Mouse (Mus musculus): ENCODE data around the gene 4930402H24Rik. TPM values are rescaled to one million over a fixed set of nuclear protein-coding genes. Genes with fewer than 3 reads are reported as not detected.

Gene 4930402H24Rik
- polyA plus RNA-seq, 1 experiment = 10.0 TPM

DNA sequence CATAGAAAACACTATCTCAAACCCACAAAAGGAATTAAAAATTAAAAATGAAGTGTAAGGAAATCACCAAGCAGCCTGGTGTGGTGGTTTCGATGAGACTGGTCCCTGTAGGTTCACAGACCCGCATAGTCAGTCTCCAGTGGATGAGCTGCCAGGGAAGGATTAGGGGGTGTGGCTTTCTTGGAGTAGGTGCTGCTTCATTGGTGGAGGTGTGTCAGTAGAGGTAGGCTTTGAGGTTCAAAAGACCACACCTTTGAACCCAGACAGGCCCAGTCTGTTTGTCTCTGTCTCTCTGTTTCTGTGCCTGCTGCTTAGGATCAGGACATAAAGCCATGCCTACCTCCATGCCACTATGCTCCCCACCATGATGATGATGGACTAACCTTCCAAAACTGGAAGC is 7.4 kb downstream of the 4930402H24Rik start:
- WGBS = 42% methylated on average over 2 of the region's 2 CpGs
- Histone ChIP-seq H3K4me3 (ENCODE audit: low read depth, low read length) (no peak overlapping the region), H3K27ac (ENCODE audit: insufficient read depth, low read depth, low read length) (no peak overlapping the region), H3K4me1 (ENCODE audit: control insufficient read depth, insufficient read depth, insufficient read length, low read length) (peaks cover 10% of the 10 kb centered on the region), H3K36me3 (ENCODE audit: control insufficient read depth, insufficient read depth, low read length) (0 out of 2 replicates have a peak, but pooled peaks cover 2% of the 10 kb centered on the region), H3K27me3 (ENCODE audit: control insufficient read depth, insufficient read depth, low read length) (no peaks in the 10 kb centered on the region)
- no peak for TF ChIP-seq CTCF (IDR thresholded peaks at IDR 0.05; ENCODE audit: extremely low read depth, insufficient read length, insufficient replicate concordance, low read depth, low read length)
- no peak for TF ChIP-seq POLR2A (IDR thresholded peaks at IDR 0.05; ENCODE audit: low read depth, low read length)

DNA sequence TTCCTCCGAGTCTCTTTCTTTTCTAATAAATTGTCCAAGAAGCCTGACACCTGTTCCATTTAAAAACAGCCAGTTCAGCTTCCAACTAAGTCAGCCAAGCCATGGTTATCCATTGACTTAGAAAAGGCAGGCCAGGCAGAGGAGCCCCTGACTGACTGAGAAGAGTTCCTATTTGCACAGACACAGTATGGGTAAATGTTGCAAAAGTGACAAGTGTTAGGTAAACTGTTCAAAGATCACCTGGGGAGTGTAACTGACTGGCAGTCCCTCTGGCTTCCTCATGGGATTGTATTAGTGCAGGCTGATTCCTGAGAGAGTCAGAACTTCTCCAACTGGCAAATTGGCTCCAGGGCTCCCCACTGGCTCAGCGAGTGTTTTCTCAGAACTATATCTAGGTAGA is 8.3 kb downstream of the 4930402H24Rik start:
- Histone ChIP-seq H3K4me3 (ENCODE audit: low read depth, low read length) (no peak overlapping the region), H3K4me1 (ENCODE audit: control insufficient read depth, insufficient read depth, insufficient read length, low read length) (peaks cover 10% of the 10 kb centered on the region), H3K27ac (ENCODE audit: insufficient read depth, low read depth, low read length) (no peak overlapping the region), H3K27me3 (ENCODE audit: control insufficient read depth, insufficient read depth, low read length) (no peaks in the 10 kb centered on the region), H3K36me3 (ENCODE audit: control insufficient read depth, insufficient read depth, low read length) (0 out of 2 replicates have a peak, but pooled peaks cover 2% of the 10 kb centered on the region)
- no peak for TF ChIP-seq CTCF (IDR thresholded peaks at IDR 0.05; ENCODE audit: extremely low read depth, insufficient read length, insufficient replicate concordance, low read depth, low read length)
- 45% methylated on average over 2 of the region's 2 CpGs for WGBS

GRCm38 (mm10) chr2:130896944-130897343 is 9.3 kb downstream of the 4930402H24Rik start:
- Histone ChIP-seq H3K4me1 (ENCODE audit: control insufficient read depth, insufficient read depth, insufficient read length, low read length) (peaks cover 10% of the 10 kb centered on the region), H3K27ac (ENCODE audit: insufficient read depth, low read depth, low read length) (no peak overlapping the region), H3K4me3 (ENCODE audit: low read depth, low read length) (no peak overlapping the region), H3K27me3 (ENCODE audit: control insufficient read depth, insufficient read depth, low read length) (no peaks in the 10 kb centered on the region), H3K36me3 (ENCODE audit: control insufficient read depth, insufficient read depth, low read length) (0 out of 2 replicates have a peak, but pooled peaks cover 2% of the 10 kb centered on the region)
- WGBS = 88% methylated on average over 2 of the region's 2 CpGs
- TF ChIP-seq CTCF (IDR thresholded peaks at IDR 0.05; ENCODE audit: extremely low read depth, insufficient read length, insufficient replicate concordance, low read depth, low read length) (no peak), POLR2A (IDR thresholded peaks at IDR 0.05; ENCODE audit: low read depth, low read length) (no peak)

DNA sequence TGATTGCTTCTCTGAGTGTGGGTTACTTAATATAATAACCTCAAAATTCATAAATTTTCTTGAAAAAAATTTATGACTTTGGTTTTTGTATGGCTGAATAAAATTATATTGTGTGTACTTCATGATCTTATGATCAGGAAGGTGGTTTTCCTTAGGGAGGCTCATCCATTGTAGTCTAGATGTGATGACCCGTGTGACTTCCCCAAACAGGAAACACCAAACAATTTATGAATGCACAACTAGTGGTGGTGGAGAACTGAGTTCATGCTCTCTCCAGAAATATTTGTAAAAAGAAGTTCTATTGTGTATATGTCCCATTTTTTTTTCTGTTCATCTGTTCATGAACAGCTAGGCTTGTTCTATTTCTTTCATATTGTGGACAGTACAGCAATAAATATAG is 18.8 kb downstream of the 4930402H24Rik start:
- no peaks in the 10 kb centered on the region for H3K27me3 ChIP-seq (ENCODE audit: control insufficient read depth, insufficient read depth, low read length)
- WGBS = 78% methylated on average over 1 of the region's 1 CpGs
- TF ChIP-seq CTCF (IDR thresholded peaks at IDR 0.05; ENCODE audit: extremely low read depth, insufficient read length, insufficient replicate concordance, low read depth, low read length) = no peak
- TF ChIP-seq POLR2A (IDR thresholded peaks at IDR 0.05; ENCODE audit: low read depth, low read length) = no peak
- H3K4me1 ChIP-seq (ENCODE audit: control insufficient read depth, insufficient read depth, insufficient read length, low read length) = no peaks in the 10 kb centered on the region
- H3K4me3 ChIP-seq (ENCODE audit: low read depth, low read length) = no peak overlapping the region
- no peak overlapping the region for H3K27ac ChIP-seq (ENCODE audit: insufficient read depth, low read depth, low read length)
- H3K36me3 ChIP-seq (ENCODE audit: control insufficient read depth, insufficient read depth, low read length) = peaks cover 8% of the 10 kb centered on the region; the same call in 1 of the 2 replicates

DNA sequence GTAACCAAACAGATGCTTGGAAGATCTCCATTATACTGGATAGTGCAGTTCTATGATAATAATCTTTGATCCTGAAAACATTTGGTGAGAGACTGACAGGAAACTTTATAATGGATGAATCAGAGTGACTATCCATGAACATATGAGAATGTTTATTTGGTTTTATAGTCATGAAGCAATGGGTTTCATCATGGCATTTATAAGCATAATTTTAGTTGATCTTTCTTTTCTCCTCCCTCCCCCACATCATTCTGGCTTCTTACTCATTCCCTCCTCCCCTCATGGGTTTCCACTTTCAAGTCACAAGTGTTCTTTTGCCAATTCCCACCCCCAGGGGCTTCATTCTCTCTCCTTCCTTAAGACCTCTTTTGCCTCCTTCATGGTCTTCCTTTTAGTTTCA is 19.2 kb downstream of the 4930402H24Rik start:
- Histone ChIP-seq H3K27me3 (ENCODE audit: control insufficient read depth, insufficient read depth, low read length) (no peaks in the 10 kb centered on the region), H3K4me3 (ENCODE audit: low read depth, low read length) (no peak overlapping the region), H3K27ac (ENCODE audit: insufficient read depth, low read depth, low read length) (no peak overlapping the region), H3K36me3 (ENCODE audit: control insufficient read depth, insufficient read depth, low read length) (peaks cover 8% of the 10 kb centered on the region; the same call in 1 of the 2 replicates), H3K4me1 (ENCODE audit: control insufficient read depth, insufficient read depth, insufficient read length, low read length) (no peaks in the 10 kb centered on the region)
- TF ChIP-seq CTCF (IDR thresholded peaks at IDR 0.05; ENCODE audit: extremely low read depth, insufficient read length, insufficient replicate concordance, low read depth, low read length) (no peak), POLR2A (IDR thresholded peaks at IDR 0.05; ENCODE audit: low read depth, low read length) (no peak)

- peaks cover 11% of the 10 kb centered on the region for H3K4me1 ChIP-seq (ENCODE audit: control insufficient read depth, insufficient read depth, insufficient read length, low read length)
- H3K27me3 ChIP-seq (ENCODE audit: control insufficient read depth, insufficient read depth, low read length) = no peaks in the 10 kb centered on the region
- peaks cover 2% of the 10 kb centered on the region; the same call in 1 of the 2 replicates for H3K36me3 ChIP-seq (ENCODE audit: control insufficient read depth, insufficient read depth, low read length)
- H3K4me3 ChIP-seq (ENCODE audit: low read depth, low read length) = no peak overlapping the region
- no peak overlapping the region for H3K27ac ChIP-seq (ENCODE audit: insufficient read depth, low read depth, low read length)
- WGBS = 85% methylated on average over 3 of the region's 3 CpGs
- TF ChIP-seq POLR2A (IDR thresholded peaks at IDR 0.05; ENCODE audit: low read depth, low read length) (no peak), CTCF (IDR thresholded peaks at IDR 0.05; ENCODE audit: extremely low read depth, insufficient read length, insufficient replicate concordance, low read depth, low read length) (no peak)
Observed at GRCm38 (mm10) chr2:130877376-130877775, 28.8 kb downstream of the 4930402H24Rik start.

- WGBS = 35% methylated on average over 5 of the region's 5 CpGs
Observed at GRCm38 (mm10) chr2:130870916-130871315, 35.3 kb downstream of the 4930402H24Rik start.

More at GRCm38 (mm10) chr2:130870916-130871315, 35.3 kb downstream of the 4930402H24Rik start:
- H3K4me3 ChIP-seq (ENCODE audit: low read depth, low read length) = no peak overlapping the region
- TF ChIP-seq POLR2A (IDR thresholded peaks at IDR 0.05; ENCODE audit: low read depth, low read length) (no peak), CTCF (IDR thresholded peaks at IDR 0.05; ENCODE audit: extremely low read depth, insufficient read length, insufficient replicate concordance, low read depth, low read length) (no peak)
- H3K27ac ChIP-seq (ENCODE audit: insufficient read depth, low read depth, low read length) = peak overlapping the region; percentile 47; the same call in 1 of the 2 replicates
- H3K27me3 ChIP-seq (ENCODE audit: control insufficient read depth, insufficient read depth, low read length) = no peaks in the 10 kb centered on the region
- H3K4me1 ChIP-seq (ENCODE audit: control insufficient read depth, insufficient read depth, insufficient read length, low read length) = peaks cover 18% of the 10 kb centered on the region
- H3K36me3 ChIP-seq (ENCODE audit: control insufficient read depth, insufficient read depth, low read length) = no peaks in the 10 kb centered on the region
